Mouse (Mus musculus) MEL (cell line): ENCODE data around the gene Ociad1. TPM values are rescaled to one million over a fixed set of nuclear protein-coding genes. Genes with fewer than 3 reads are reported as not detected.

Source experiments
- DNase-seq: peaks from one replicate; pipeline ENCODE4 v3.0.0; 2011; ENCODE audit warnings: low read depth, low spot score
- H3K27ac ChIP-seq: 2 replicates; pipeline ENCODE4 v1.5.1; 2012; ENCODE audit warnings: low read depth, mild to moderate bottlenecking, control low read depth, low read length, moderate library complexity; ENCODE audit not compliant: control insufficient read depth
- H3K27me3 ChIP-seq, 2 experiments: fragments of 150-350 bp in 1 of 2; sonication (generic) in 1 of 2; 2 replicates each; pipeline ENCODE4 v1.6.1; 2012; ENCODE audit warnings: low read length in 2 of 2, mild to moderate bottlenecking in 2 of 2, improper control_type of control experiment in 1 of 2, moderate library complexity in 1 of 2; ENCODE audit not compliant: insufficient read depth in 2 of 2, control insufficient read depth in 1 of 2
- H3K36me3 ChIP-seq, 2 experiments: 2 replicates each; pipeline ENCODE4 v1.6.1; 2012 to 2014; ENCODE audit warnings: low read length in 2 of 2, improper control_type of control experiment in 1 of 2, inconsistent platforms in 1 of 2, mild to moderate bottlenecking in 1 of 2; ENCODE audit not compliant: insufficient read depth in 2 of 2, control insufficient read depth in 1 of 2
- H3K4me1 ChIP-seq, 2 experiments: fragments of 150-350 bp in 1 of 2; sonication (generic) in 1 of 2; 2 replicates each; pipeline ENCODE4 v1.6.1; 2012; ENCODE audit warnings: low read length in 2 of 2, improper control_type of control experiment in 1 of 2, mild to moderate bottlenecking in 1 of 2; ENCODE audit not compliant: insufficient read depth in 2 of 2, control insufficient read depth in 1 of 2
- H3K4me3 ChIP-seq, 2 experiments: fragments of 150-350 bp in 1 of 2; sonication (generic) in 1 of 2; 2 replicates each; pipeline ENCODE4 v1.5.1; 2012; ENCODE audit warnings: low read depth in 2 of 2, low read length in 2 of 2, mild to moderate bottlenecking in 2 of 2, moderate library complexity in 2 of 2, control low read depth in 1 of 2, improper control_type of control experiment in 1 of 2; ENCODE audit not compliant: control insufficient read depth in 1 of 2, insufficient read depth in 1 of 2
- H3K79me2 ChIP-seq: 2 replicates; pipeline ENCODE4 v1.6.1; 2012; ENCODE audit warnings: mild to moderate bottlenecking, low read length, moderate library complexity; ENCODE audit not compliant: control insufficient read depth, poor library complexity, insufficient read depth
- H3K9ac ChIP-seq: 2 replicates; pipeline ENCODE4 v1.6.1; 2012; ENCODE audit warnings: low read depth, mild to moderate bottlenecking, control low read depth, low read length, moderate library complexity; ENCODE audit not compliant: control insufficient read depth, poor library complexity, severe bottlenecking
- H3K9me3 ChIP-seq: fragments of 150-350 bp; sonication (generic); replicated peaks from 2 replicates; pipeline ENCODE4 v1.6.1; 2012; ENCODE audit warnings: mild to moderate bottlenecking, low read length, improper control_type of control experiment, moderate library complexity; ENCODE audit not compliant: insufficient read depth
- BHLHE40 ChIP-seq: IDR thresholded peaks from 2 replicates; pipeline ENCODE4 v1.6.1; 2012; ENCODE audit warnings: low read depth, mild to moderate bottlenecking, inconsistent platforms, low read length, improper control_type of control experiment, borderline replicate concordance
- CHD2 ChIP-seq: IDR thresholded peaks from 2 replicates; pipeline ENCODE4 v1.6.1; 2011; ENCODE audit warnings: low read length, improper control_type of control experiment
- CTCF ChIP-seq, 3 experiments: IDR thresholded peaks in 2 of 3; conservative IDR thresholded peaks in 1 of 3; 2 replicates each; pipeline ENCODE4 v1.5.1; 2011 to 2012; ENCODE audit warnings: low read length in 3 of 3, low read depth in 2 of 3, mild to moderate bottlenecking in 2 of 3, improper control_type of control experiment in 1 of 3, inconsistent platforms in 1 of 3, mixed read lengths in 1 of 3, moderate library complexity in 1 of 3; ENCODE audit not compliant: control insufficient read depth in 1 of 3, insufficient read depth in 1 of 3, poor library complexity in 1 of 3, severe bottlenecking in 1 of 3
- E2F4 ChIP-seq: IDR thresholded peaks from 2 replicates; pipeline ENCODE4 v1.6.1; 2011; ENCODE audit warnings: low read depth, low read length, improper control_type of control experiment, borderline replicate concordance
- ELF1 ChIP-seq: IDR thresholded peaks from 2 replicates; pipeline ENCODE4 v1.6.1; 2014; ENCODE audit warnings: low read depth, mild to moderate bottlenecking, inconsistent platforms, low read length, improper control_type of control experiment, moderate library complexity
- EP300 ChIP-seq, 2 experiments: IDR thresholded peaks; 2 replicates each; pipeline ENCODE4 v1.6.1; 2011; ENCODE audit warnings: improper control_type of control experiment in 2 of 2, low read length in 2 of 2, low read depth in 1 of 2, mild to moderate bottlenecking in 1 of 2
- ETS1 ChIP-seq: IDR thresholded peaks from 2 replicates; pipeline ENCODE4 v1.6.1; 2012; ENCODE audit warnings: low read depth, mild to moderate bottlenecking, inconsistent platforms, low read length, improper control_type of control experiment, moderate library complexity
- GABPA ChIP-seq: IDR thresholded peaks from 2 replicates; pipeline ENCODE4 v1.6.1; 2012; ENCODE audit warnings: low read depth, mild to moderate bottlenecking, inconsistent platforms, low read length, improper control_type of control experiment, moderate library complexity
- GATA1 ChIP-seq: IDR thresholded peaks from 2 replicates; pipeline ENCODE4 v1.6.1; 2011; ENCODE audit warnings: low read depth, low read length, improper control_type of control experiment
- JUND ChIP-seq: IDR thresholded peaks from 2 replicates; pipeline ENCODE4 v1.6.1; 2011; ENCODE audit warnings: low read depth, mild to moderate bottlenecking, improper control_type of control experiment, low read length
- KAT2A ChIP-seq: conservative IDR thresholded peaks from 2 replicates; pipeline ENCODE4 v1.6.1; 2012; ENCODE audit warnings: low read depth, low read length, improper control_type of control experiment, inconsistent platforms
- MAFK ChIP-seq: IDR thresholded peaks from 2 replicates; pipeline ENCODE4 v1.6.1; 2011; ENCODE audit warnings: low read depth, mild to moderate bottlenecking, low read length, improper control_type of control experiment, borderline replicate concordance
- MEF2A ChIP-seq: IDR thresholded peaks from 2 replicates; pipeline ENCODE4 v1.6.1; 2014; ENCODE audit warnings: low read depth, mild to moderate bottlenecking, inconsistent platforms, low read length, improper control_type of control experiment; ENCODE audit not compliant: poor library complexity, insufficient replicate concordance, severe bottlenecking; ENCODE audit errors: extremely low read depth
- MXI1 ChIP-seq: IDR thresholded peaks from 2 replicates; pipeline ENCODE4 v1.6.1; 2011; ENCODE audit warnings: mild to moderate bottlenecking, low read depth, low read length, improper control_type of control experiment
- MYB ChIP-seq: IDR thresholded peaks from 2 replicates; pipeline ENCODE4 v1.6.1; 2011; ENCODE audit warnings: mild to moderate bottlenecking, low read depth, low read length, improper control_type of control experiment
- MYC ChIP-seq: IDR thresholded peaks from 2 replicates; pipeline ENCODE4 v1.6.1; 2011; ENCODE audit warnings: low read depth, mild to moderate bottlenecking, low read length, improper control_type of control experiment, moderate library complexity
- NELFE ChIP-seq: IDR thresholded peaks from 2 replicates; pipeline ENCODE4 v1.6.1; 2011; ENCODE audit warnings: low read depth, low read length, improper control_type of control experiment
- NRF1 ChIP-seq: IDR thresholded peaks from 2 replicates; pipeline ENCODE4 v1.6.1; 2014; ENCODE audit warnings: low read depth, mild to moderate bottlenecking, inconsistent platforms, low read length, improper control_type of control experiment, moderate library complexity; ENCODE audit not compliant: poor library complexity, insufficient read depth, severe bottlenecking
- POLR2AphosphoS2 ChIP-seq: IDR thresholded peaks from 2 replicates; pipeline ENCODE4 v1.6.1; 2011; ENCODE audit warnings: low read length, improper control_type of control experiment
- POLR2AphosphoS5 ChIP-seq: IDR thresholded peaks from 2 replicates; pipeline ENCODE4 v1.6.1; 2012; ENCODE audit warnings: low read depth, borderline replicate concordance, mild to moderate bottlenecking, inconsistent platforms, low read length, moderate library complexity, mixed read lengths
- RAD21 ChIP-seq: IDR thresholded peaks from 2 replicates; pipeline ENCODE4 v1.6.1; 2011; ENCODE audit warnings: mild to moderate bottlenecking, low read depth, low read length, improper control_type of control experiment
- RCOR1 ChIP-seq: IDR thresholded peaks from 2 replicates; pipeline ENCODE4 v1.6.1; 2012; ENCODE audit warnings: low read depth, mild to moderate bottlenecking, inconsistent platforms, low read length, improper control_type of control experiment
- SIN3A ChIP-seq: IDR thresholded peaks from 2 replicates; pipeline ENCODE4 v1.6.1; 2012; ENCODE audit warnings: low read length, improper control_type of control experiment, inconsistent platforms
- TAL1 ChIP-seq: IDR thresholded peaks from 2 replicates; pipeline ENCODE4 v1.6.1; 2012; ENCODE audit warnings: mild to moderate bottlenecking, inconsistent platforms, low read length, moderate library complexity, mixed read lengths
- TBP ChIP-seq: IDR thresholded peaks from 2 replicates; pipeline ENCODE4 v1.8.0; 2011; ENCODE audit warnings: low read depth, low read length, improper control_type of control experiment
- TCF12 ChIP-seq: IDR thresholded peaks from 2 replicates; pipeline ENCODE4 v1.6.1; 2014; ENCODE audit warnings: low read depth, mild to moderate bottlenecking, inconsistent platforms, low read length, improper control_type of control experiment, moderate library complexity
- UBTF ChIP-seq: IDR thresholded peaks from 2 replicates; pipeline ENCODE4 v1.6.1; 2012; ENCODE audit warnings: low read depth, mild to moderate bottlenecking, inconsistent platforms, low read length, improper control_type of control experiment, moderate library complexity, borderline replicate concordance; ENCODE audit not compliant: insufficient read depth
- USF1 ChIP-seq: IDR thresholded peaks from 2 replicates; pipeline ENCODE4 v1.6.1; 2014; ENCODE audit warnings: low read depth, mild to moderate bottlenecking, inconsistent platforms, low read length, improper control_type of control experiment, moderate library complexity
- USF2 ChIP-seq, 2 experiments: IDR thresholded peaks; 2 replicates each; pipeline ENCODE4 v1.6.1; 2011 to 2012; ENCODE audit warnings: improper control_type of control experiment in 2 of 2, low read length in 2 of 2, borderline replicate concordance in 1 of 2, inconsistent platforms in 1 of 2, low read depth in 1 of 2, mild to moderate bottlenecking in 1 of 2; ENCODE audit not compliant: insufficient read depth in 1 of 2
- ZNF384 ChIP-seq: IDR thresholded peaks from 2 replicates; pipeline ENCODE4 v1.6.1; 2012; ENCODE audit warnings: low read depth, mild to moderate bottlenecking, inconsistent platforms, low read length, improper control_type of control experiment
- polyA plus RNA-seq, 2 experiments: library from polyadenylated mRNA; stranded (reverse) in 1 of 2; unstranded in 1 of 2; fragments of >175 nt in 1 of 2; fragments of >200 nt in 1 of 2; gene quantifications; 2 replicates each; pipeline versions ENCODE4 v1.2.1 to v1.2.4; 2012; ENCODE audit warnings: low replicate concordance in 2 of 2, low read depth in 1 of 2; ENCODE audit not compliant: insufficient read length in 2 of 2, insufficient read depth in 1 of 2, missing spikeins in 1 of 2
- total RNA-seq: library from RNA; depleted of rRNA; stranded (reverse); fragments of 300-350 nt; gene quantifications from 2 replicates; pipeline ENCODE4 v1.2.3, GENCODE M21; 2012

The Ociad1 gene
- total and polyA plus RNA-seq, 3 experiments: 110 to 221 TPM; not detected in 1

DNA sequence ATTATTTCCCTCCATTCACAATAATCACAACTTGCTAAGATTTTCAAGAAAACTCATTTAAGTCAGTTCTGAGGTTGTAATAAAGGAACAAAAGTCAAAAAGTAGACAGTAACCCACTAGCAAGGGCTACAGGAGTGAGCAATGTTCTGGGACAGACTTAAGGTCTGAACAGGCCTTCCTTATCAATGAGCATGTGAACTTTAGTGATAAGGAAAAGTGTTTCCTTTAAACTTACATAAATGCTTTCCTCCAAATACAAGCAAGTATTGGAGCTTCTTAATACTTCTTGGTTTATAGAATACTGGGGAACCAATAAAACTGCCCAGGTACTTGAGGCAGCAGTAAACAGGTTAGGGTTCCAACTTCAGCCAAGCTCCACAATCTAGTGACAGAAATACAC is 39.8 kb upstream of the Ociad1 start (continued):
- TF ChIP-seq NELFE (no peak), EP300 (IDR thresholded peaks at IDR 0.05; ENCODE audit: low read depth in 1 of 2, low read length in 2 of 2) (peak; percentile 76 to 80), SIN3A (no peak; the same call in 1 of the 2 replicates), JUND (no peak), CHD2 (no peak), ZNF384 (no peak), KAT2A (no peak), CTCF (IDR thresholded peaks at IDR 0.05 in 2 of 3, conservative IDR thresholded peaks at IDR 0.05 in 1 of 3; ENCODE audit: control insufficient read depth in 1 of 3, insufficient read depth in 1 of 3, low read depth in 2 of 3, low read length in 3 of 3, poor library complexity in 1 of 3, severe bottlenecking in 1 of 3) (no peak), ELF1 (no peak), POLR2AphosphoS5 (no peak), BHLHE40 (no peak; the same call in 1 of the 2 replicates)

DNA sequence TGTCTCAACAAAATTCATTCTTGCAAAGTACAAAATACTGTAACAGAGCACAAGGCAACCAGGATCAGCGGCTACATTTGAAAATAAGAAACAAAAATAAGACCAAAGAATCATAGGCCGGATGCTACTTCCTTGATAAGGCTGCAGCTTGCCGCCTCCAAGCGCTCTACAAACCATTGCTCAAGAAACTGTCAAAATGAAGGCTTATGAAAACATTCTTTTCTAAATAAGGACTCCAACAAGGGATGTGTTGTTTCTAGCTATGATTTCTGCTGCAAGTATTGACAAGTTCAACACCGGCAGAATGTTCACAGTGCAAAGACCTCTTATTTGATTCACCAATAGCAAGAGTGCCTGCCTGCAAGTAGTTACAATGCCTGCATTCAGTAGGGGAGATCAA is 37.9 kb upstream of the Ociad1 start:
- no peaks in the 10 kb centered on the region for H3K27me3 ChIP-seq
- peaks cover 0 to 37% of the 10 kb centered on the region in 2 experiments; a peak in 2 of 4 replicates for H3K36me3 ChIP-seq
- peak overlapping the region; percentile 86 for H3K27ac ChIP-seq
- no peaks in the 10 kb centered on the region for H3K9me3 ChIP-seq
- DNase-seq: peak; percentile 82
- peak; percentile 59; the same call in 1 of the 2 replicates for TF ChIP-seq ETS1
- no peak for TF ChIP-seq MAFK
- no peak for TF ChIP-seq POLR2AphosphoS2
- no peak for TF ChIP-seq USF1
- TF ChIP-seq MYB: no peak
- TF ChIP-seq GABPA: no peak
- no peak for TF ChIP-seq USF2 (IDR thresholded peaks at IDR 0.05; ENCODE audit: borderline replicate concordance in 1 of 2, insufficient read depth in 1 of 2, low read depth in 1 of 2, low read length in 2 of 2)
- TF ChIP-seq RCOR1: 0 out of 2 replicates have a peak, but pooled peaks have one; percentile 28
- 0 out of 2 replicates have a peak, but pooled peaks have one; percentile 28 for TF ChIP-seq TCF12
- no peak for TF ChIP-seq CHD2
- TF ChIP-seq MXI1: peak; percentile 42
- no peak for TF ChIP-seq POLR2AphosphoS5
- no peak for TF ChIP-seq E2F4
- TF ChIP-seq NRF1: no peak
- TF ChIP-seq BHLHE40: no peak
- TF ChIP-seq RAD21: no peak
- TF ChIP-seq TBP: peak; percentile 58; the same call in 1 of the 2 replicates
- 0 out of 2 replicates have a peak, but pooled peaks have one; percentile 12 for TF ChIP-seq MYC
- no peak for TF ChIP-seq KAT2A
- peak; percentile 74 for TF ChIP-seq SIN3A
- TF ChIP-seq NELFE: peak; percentile 12; the same call in 1 of the 2 replicates
- no peak for TF ChIP-seq UBTF
- peak; percentile 25 to 41; a peak in 1 of 4 replicates for TF ChIP-seq EP300 (IDR thresholded peaks at IDR 0.05; ENCODE audit: low read depth in 1 of 2, low read length in 2 of 2)
- no peak for TF ChIP-seq MEF2A
- no peak for TF ChIP-seq CTCF (IDR thresholded peaks at IDR 0.05 in 2 of 3, conservative IDR thresholded peaks at IDR 0.05 in 1 of 3; ENCODE audit: control insufficient read depth in 1 of 3, insufficient read depth in 1 of 3, low read depth in 2 of 3, low read length in 3 of 3, poor library complexity in 1 of 3, severe bottlenecking in 1 of 3)
- no peak for TF ChIP-seq TAL1
- TF ChIP-seq GATA1: peak; percentile 82
- peak overlapping the region; percentile 82 for H3K9ac ChIP-seq
- H3K4me3 ChIP-seq: peak overlapping the region; percentile 95 to 96
- peaks cover 23 to 25% of the 10 kb centered on the region in 2 experiments for H3K4me1 ChIP-seq
- H3K79me2 ChIP-seq: peaks cover 43% of the 10 kb centered on the region
